Mouse (Mus musculus): ENCODE data around the gene Nudt17. TPM values are rescaled to one million over a fixed set of nuclear protein-coding genes. Genes with fewer than 3 reads are reported as not detected.

The Nudt17 gene
- polyA plus RNA-seq, 1 experiment from 2014 or later: 8.2 TPM

DNA sequence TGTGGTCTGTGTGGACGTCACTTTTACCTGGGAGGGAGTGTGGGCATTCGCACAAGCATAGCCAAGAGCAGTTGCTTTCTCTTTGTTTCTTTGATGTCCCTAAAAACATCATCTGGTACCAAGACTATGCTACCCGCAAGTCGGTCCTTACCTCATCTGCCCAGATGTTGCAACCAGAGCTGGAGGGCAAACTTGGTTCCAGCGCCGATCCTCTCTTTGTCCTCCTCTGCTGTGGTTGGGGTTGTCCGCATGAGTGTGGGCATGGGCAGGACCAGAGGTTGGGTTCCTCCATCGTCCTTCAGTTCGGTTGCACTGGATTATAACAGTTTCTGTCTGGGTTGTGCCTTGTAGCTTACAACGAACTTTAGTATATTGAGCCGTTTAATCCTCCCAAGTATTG, 2.1 kb downstream of the Nudt17 start:
- Histone ChIP-seq H3K27ac (ENCODE audit: low read depth) (no peak overlapping the region), H3K4me3 (ENCODE audit: low read depth, low read length) (no peak overlapping the region), H3K36me3 (ENCODE audit: insufficient read depth) (peaks cover 55% of the 10 kb centered on the region), H3K9ac (no peak overlapping the region), H3K27me3 (ENCODE audit: insufficient read depth, low read length) (no peaks in the 10 kb centered on the region; the same call in 1 of the 2 replicates), H3K9me3 (ENCODE audit: low read depth, low read length) (no peaks in the 10 kb centered on the region), H3K4me1 (ENCODE audit: insufficient read depth) (no peaks in the 10 kb centered on the region), H3K4me2 (no peak overlapping the region)
- DNase-seq: no peak
- WGBS: 87% methylated on average over 11 of the region's 11 CpGs
- no peak for TF ChIP-seq CTCF (IDR thresholded peaks at IDR 0.05; ENCODE audit: low read depth)
- ATAC-seq (ENCODE audit: insufficient read depth): no peak

DNA sequence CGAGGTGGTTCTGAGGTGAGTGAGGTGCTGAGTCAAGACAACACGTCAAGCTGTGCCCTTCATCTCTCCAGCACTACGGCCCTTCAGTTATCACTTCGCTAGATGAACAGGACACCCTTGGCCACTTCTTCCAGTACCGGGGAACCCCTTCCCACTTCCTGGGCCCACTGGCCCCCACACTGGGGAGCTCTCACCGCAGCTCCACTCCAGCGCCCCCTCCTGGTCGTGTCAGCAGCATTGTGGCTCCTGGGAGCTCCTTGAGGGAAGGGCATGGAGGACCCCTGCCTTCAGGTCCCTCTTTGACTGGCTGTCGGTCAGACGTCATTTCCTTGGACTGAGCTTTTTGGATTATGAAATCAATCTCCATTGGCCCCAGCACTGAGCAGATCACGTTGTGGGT, 3.6 kb downstream of the Nudt17 start:
- no peak for DNase-seq
- H3K4me2 ChIP-seq: no peak overlapping the region
- WGBS: 62% methylated on average over 11 of the region's 11 CpGs
- peaks cover 57% of the 10 kb centered on the region for H3K36me3 ChIP-seq (ENCODE audit: insufficient read depth)
- no peak overlapping the region for H3K9ac ChIP-seq
- no peaks in the 10 kb centered on the region for H3K4me1 ChIP-seq (ENCODE audit: insufficient read depth)
- ATAC-seq (ENCODE audit: insufficient read depth): no peak
- H3K27ac ChIP-seq (ENCODE audit: low read depth): no peak overlapping the region
- TF ChIP-seq CTCF (IDR thresholded peaks at IDR 0.05; ENCODE audit: low read depth): peak; percentile 54
- H3K27me3 ChIP-seq (ENCODE audit: insufficient read depth, low read length): no peaks in the 10 kb centered on the region; the same call in 1 of the 2 replicates
- no peaks in the 10 kb centered on the region for H3K9me3 ChIP-seq (ENCODE audit: low read depth, low read length)
- H3K4me3 ChIP-seq (ENCODE audit: low read depth, low read length): no peak overlapping the region

DNA sequence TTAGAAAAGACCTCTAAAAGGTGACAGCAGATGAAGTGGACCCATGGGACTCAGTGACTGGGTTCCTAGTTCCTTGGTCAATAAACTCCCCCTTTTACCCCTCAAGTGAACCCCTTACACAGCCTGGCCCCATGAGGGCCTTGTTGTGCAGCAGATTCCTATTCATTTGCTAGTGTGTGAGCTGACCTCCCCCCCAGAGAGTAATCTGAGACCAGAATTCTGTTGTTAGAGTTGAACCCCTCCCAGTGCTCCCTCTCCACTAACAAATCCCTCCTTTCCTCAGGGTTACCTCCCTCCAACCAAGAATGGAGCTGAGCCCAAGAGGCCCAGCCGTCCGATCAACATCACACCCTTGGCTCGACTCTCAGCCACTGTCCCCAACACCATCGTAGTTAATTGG, 7.4 kb downstream of the Nudt17 start:
- H3K4me1 ChIP-seq (ENCODE audit: insufficient read depth): peaks cover 6% of the 10 kb centered on the region; the same call in 1 of the 2 replicates
- H3K9me3 ChIP-seq (ENCODE audit: low read depth, low read length): no peaks in the 10 kb centered on the region
- ATAC-seq (ENCODE audit: insufficient read depth) (no peak), DNase-seq (no peak)
- no peak overlapping the region for H3K4me3 ChIP-seq (ENCODE audit: low read depth, low read length)
- H3K9ac ChIP-seq: no peak overlapping the region
- 0 out of 2 replicates have a peak, but pooled peaks cover 3% of the 10 kb centered on the region for H3K27me3 ChIP-seq (ENCODE audit: insufficient read depth, low read length)
- H3K36me3 ChIP-seq (ENCODE audit: insufficient read depth): peaks cover 61% of the 10 kb centered on the region
- 79% methylated on average over 4 of the region's 4 CpGs for WGBS
- H3K4me2 ChIP-seq: no peak overlapping the region
- no peak overlapping the region for H3K27ac ChIP-seq (ENCODE audit: low read depth)
- TF ChIP-seq CTCF (IDR thresholded peaks at IDR 0.05; ENCODE audit: low read depth): no peak

DNA sequence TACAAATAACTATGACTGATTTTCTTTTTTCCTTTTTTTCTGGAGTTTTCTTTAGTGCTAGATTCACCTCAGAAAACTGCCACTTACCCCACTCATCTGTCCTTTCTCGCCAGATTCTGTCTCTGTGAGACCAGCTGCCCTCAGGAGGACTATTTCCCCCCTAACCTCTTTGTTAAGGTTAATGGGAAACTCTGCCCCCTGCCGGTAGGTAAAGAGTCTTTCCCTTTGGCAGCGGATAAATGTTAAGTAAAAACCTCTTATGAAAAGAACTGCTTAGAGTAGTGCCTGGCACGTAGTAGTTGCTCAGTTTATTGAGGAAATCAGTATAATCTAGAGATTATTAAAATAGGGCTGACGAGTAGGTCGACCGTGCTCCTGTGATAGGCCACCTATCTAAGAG, 8.0 kb downstream of the Nudt17 start:
- WGBS: 55% methylated on average over 7 of the region's 7 CpGs
- peaks cover 10% of the 10 kb centered on the region; the same call in 1 of the 2 replicates for H3K4me1 ChIP-seq (ENCODE audit: insufficient read depth)
- H3K36me3 ChIP-seq (ENCODE audit: insufficient read depth): peaks cover 57% of the 10 kb centered on the region

DNA sequence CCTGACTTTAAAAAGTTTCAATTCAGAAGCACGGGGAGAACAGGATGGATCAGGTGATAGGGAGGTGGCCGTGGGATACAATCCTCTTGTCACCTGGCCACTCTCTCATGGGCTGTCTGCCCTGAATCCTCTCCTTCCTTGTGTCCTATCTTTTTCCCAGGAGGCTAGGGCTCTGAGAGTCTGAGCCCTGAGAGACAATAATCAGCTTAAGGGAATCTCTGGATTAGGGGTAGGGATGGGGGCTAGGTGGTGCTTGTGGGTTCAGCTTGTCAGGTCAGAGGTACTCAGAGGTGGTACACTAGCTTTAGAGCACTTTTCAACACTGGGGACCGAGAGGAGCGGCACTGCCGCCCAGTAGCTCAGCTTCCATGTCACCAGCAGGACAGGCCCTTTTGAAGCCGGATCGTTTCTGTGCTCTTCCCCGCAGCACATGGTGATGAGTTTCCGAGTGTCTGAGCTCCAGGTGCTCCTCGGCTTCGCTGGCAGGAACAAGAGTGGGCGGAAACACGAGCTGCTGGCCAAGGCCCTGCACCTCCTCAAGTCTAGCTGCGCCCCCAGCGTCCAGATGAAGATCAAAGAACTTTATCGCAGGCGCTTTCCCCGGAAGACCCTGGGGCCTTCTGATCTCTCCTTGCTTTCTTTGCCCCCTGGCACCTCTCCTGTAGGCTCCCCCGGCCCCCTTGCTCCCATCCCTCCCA, 9.2 kb downstream of the Nudt17 start:
- WGBS: 36% methylated on average over 19 of the region's 19 CpGs
- no peak overlapping the region for H3K4me3 ChIP-seq (ENCODE audit: low read depth, low read length)
- no peak for DNase-seq
- no peak overlapping the region for H3K27ac ChIP-seq (ENCODE audit: low read depth)
- no peak for ATAC-seq (ENCODE audit: insufficient read depth)
- 0 out of 2 replicates have a peak, but pooled peaks cover 3% of the 10 kb centered on the region for H3K27me3 ChIP-seq (ENCODE audit: insufficient read depth, low read length)
- no peak overlapping the region for H3K9ac ChIP-seq
- no peaks in the 10 kb centered on the region for H3K9me3 ChIP-seq (ENCODE audit: low read depth, low read length)
- H3K36me3 ChIP-seq (ENCODE audit: insufficient read depth): peaks cover 44% of the 10 kb centered on the region
- H3K4me2 ChIP-seq: no peak overlapping the region
- no peak for TF ChIP-seq CTCF (IDR thresholded peaks at IDR 0.05; ENCODE audit: low read depth)
- peaks cover 10% of the 10 kb centered on the region; the same call in 1 of the 2 replicates for H3K4me1 ChIP-seq (ENCODE audit: insufficient read depth)

More for the DNA sequence above, 8.0 kb downstream of the Nudt17 start:
- DNase-seq: peak; percentile 69
- Histone ChIP-seq H3K4me3 (ENCODE audit: low read depth, low read length) (no peak overlapping the region), H3K4me2 (no peak overlapping the region), H3K9me3 (ENCODE audit: low read depth, low read length) (no peaks in the 10 kb centered on the region), H3K27me3 (ENCODE audit: insufficient read depth, low read length) (0 out of 2 replicates have a peak, but pooled peaks cover 3% of the 10 kb centered on the region), H3K9ac (no peak overlapping the region), H3K27ac (ENCODE audit: low read depth) (no peak overlapping the region)
- no peak for ATAC-seq (ENCODE audit: insufficient read depth)
- TF ChIP-seq CTCF (IDR thresholded peaks at IDR 0.05; ENCODE audit: low read depth): peak; percentile 55

DNA sequence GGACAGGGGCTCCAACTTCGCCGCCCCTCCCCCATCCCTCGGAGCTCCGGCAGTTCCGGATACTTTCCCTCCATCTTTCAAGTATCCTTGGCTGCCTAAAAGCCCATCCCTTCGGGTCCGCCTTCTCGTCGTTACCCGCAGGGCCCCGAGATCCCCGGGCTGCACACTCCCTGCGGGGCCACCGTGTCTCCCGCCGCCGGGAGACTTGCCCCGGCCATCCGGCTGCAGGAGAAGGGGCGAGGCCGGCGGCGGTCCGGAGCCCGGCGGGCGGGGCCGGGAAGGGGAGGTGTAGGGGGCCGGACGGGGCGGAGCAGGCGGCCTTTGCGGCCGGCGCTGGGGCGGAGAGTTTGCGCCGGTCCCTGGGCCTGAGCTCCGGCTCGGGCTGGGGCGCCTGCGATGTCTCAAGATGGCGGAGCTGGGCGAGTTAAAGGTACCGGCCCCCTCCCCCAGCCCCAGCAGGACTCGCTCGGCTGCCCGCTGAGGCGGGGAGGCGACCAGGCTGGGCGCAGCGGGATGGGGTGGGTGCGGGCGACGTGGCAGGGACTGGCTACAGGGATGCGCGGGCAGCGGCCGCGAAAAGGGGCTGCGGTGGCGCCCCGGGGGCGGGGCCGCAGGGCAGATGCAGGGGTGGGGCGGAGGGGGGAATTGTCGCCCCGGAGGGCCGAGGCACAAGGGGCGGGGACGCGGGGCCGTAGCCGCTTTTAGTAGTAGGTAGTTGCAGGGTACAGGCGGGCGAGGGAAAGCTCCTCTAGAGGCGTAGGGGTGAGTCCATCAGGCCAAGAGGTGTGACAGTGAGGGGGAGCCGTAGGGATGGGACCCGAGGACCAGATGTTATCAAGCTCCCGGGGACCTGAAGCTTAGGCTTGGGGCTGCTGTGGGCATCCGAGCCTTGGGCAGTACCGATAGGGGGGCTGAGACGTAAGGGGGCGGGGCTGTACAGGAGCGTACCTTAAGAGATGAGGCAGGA, 11.3 kb downstream of the Nudt17 start:
- H3K4me2 ChIP-seq: peak overlapping the region; percentile 81
- peak overlapping the region; percentile 81 for H3K4me3 ChIP-seq (ENCODE audit: low read depth, low read length)
- peaks cover 25% of the 10 kb centered on the region for H3K36me3 ChIP-seq (ENCODE audit: insufficient read depth)
- H3K27me3 ChIP-seq (ENCODE audit: insufficient read depth, low read length): 0 out of 2 replicates have a peak, but pooled peaks cover 3% of the 10 kb centered on the region
- 0 out of 2 replicates have a peak, but pooled peaks have one; percentile 3 for TF ChIP-seq CTCF (IDR thresholded peaks at IDR 0.05; ENCODE audit: low read depth)
- H3K27ac ChIP-seq (ENCODE audit: low read depth): peak overlapping the region; percentile 90
- peak; percentile 95 for DNase-seq
- peaks cover 10% of the 10 kb centered on the region; the same call in 1 of the 2 replicates for H3K4me1 ChIP-seq (ENCODE audit: insufficient read depth)
- peak overlapping the region; percentile 77 for H3K9ac ChIP-seq
- WGBS: 1% methylated on average over 84 of the region's 85 CpGs
- no peaks in the 10 kb centered on the region for H3K9me3 ChIP-seq (ENCODE audit: low read depth, low read length)
- peak; percentile 94 for ATAC-seq (ENCODE audit: insufficient read depth)
